Mouse (Mus musculus): Measurements from ENCODE around the gene Ctsc. TPM values are rescaled to one million over a fixed set of nuclear protein-coding genes. Genes with fewer than 3 reads are reported as not detected.

Ctsc gene
- total RNA-seq (2023) = 84.9 TPM

GRCm38 (mm10) chr7:88277858-88278627 lies at the start of gene Ctsc:
TSS of gene Ctsc (plus strand) at chr7:88278085.

Other genes starting within 250 kb of the Ctsc start
- not detected for gene Rab38, start 152.2 kb downstream of the Ctsc start, total RNA-seq (2023)